Mouse (Mus musculus) thymus, adult 18-20 months (tissue): ENCODE results near the gene Sort1.
"Not testable (repeated sequence)": the region's sequence is repeated elsewhere in the genome, so short reads cannot be mapped to it uniquely, and the experiment has no call there.

Source experiments
- DNase-seq, 2 experiments: peaks; one replicate each; pipeline ENCODE4 v3.0.0; 2022; ENCODE audit warnings: mixed read lengths in 2 of 2

Gene Sort1

GRCm38 (mm10) chr3:108283781-108284601, at the start of gene Sort1:
Gene Sort1 (plus strand): TSS chr3:108284082.
- DNase-seq: peak; percentile 76 to 82

DNA sequence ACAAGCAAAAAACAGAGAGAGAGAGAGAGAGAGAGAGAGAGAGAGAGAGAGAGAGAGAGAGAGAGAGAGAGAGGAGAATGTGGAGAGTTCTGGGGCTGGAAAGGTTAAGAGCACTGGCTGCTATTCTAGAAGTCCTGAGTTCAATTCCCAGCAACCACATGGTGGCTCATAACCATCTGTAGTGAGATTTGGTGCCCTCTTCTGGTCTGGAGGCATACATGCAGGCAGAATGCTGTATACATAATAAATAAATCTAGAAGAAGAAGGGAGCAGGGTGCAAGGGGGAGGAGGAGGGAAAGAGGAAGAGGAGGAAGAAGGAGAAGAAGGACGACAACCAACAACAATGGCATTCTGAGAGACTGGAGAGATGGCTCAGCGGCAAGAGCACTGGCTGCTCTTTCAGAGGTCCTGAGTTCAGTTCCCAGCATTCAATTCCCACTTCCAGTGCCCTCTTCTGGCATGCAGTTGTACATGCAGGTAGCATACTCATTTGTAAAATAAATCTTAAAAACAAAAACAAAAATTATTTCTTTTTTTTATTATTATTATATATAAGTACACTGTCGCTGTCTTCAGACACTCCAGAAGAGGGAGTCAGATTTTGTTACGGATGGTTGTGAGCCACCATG, 46.3 kb upstream of the Sort1 start:
- not testable (repeated sequence) for DNase-seq

- no peak for DNase-seq
Measured at GRCm38 (mm10) chr3:108241243-108241839, 42.5 kb upstream of the Sort1 start.

DNA sequence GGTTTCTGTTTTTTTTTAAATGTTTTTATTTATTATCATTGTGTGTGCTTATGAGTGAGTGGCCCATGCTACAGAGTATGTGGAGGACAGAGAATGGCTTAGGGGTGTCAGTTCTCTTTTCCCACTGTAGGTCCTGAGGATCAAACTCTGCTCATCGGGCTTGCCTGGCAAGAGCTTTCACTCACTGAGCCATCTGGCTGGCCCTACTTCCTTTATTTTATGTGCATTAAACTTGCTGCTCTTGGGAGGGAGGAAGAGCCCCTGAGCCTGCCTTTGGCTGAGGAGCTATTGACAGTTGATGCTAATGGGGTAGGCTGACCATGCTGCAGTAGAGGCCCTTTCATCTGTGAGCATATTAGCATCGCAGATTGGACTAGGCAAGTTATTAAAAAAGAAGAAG, 37.0 kb upstream of the Sort1 start:
- DNase-seq: no peak

- DNase-seq: peak; percentile 89 to 95
Measured at GRCm38 (mm10) chr3:108256719-108257637, 26.9 kb upstream of the Sort1 start, which contains the start of gene Psma5. Gene Psma5 (plus strand): TSS chr3:108256926.

DNA sequence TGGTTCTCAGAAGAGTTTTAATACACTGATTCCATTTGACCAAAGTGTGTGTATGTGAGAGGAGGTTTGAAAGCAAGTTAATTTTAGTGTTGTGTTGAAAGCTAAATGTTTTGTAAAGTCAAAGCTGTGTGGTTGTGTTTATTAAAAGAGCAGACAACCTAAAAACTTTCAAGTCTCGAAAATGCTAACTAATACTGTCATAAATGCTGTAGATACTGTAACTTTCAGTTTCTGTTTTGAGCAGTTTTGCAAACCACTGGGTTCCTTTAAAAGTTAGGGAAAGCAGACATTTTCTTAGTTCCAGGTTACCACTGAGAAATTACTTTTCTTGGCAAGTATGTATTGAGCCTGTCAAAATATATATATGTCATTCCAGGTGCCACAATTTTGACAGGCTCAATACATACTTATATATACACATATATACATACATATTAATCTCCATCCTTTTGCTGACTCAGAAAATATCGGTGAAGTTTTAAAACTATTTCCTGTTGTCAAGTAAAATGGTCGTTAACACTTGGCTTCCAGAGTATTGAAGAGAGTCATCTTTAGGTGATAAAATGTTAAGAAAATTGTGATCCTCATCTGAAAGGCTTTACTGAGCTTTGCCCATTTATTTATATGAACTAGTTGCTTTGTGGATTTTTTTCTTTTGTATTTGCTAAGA, 25.9 kb upstream of the Sort1 start:
- DNase-seq: no peak

DNA sequence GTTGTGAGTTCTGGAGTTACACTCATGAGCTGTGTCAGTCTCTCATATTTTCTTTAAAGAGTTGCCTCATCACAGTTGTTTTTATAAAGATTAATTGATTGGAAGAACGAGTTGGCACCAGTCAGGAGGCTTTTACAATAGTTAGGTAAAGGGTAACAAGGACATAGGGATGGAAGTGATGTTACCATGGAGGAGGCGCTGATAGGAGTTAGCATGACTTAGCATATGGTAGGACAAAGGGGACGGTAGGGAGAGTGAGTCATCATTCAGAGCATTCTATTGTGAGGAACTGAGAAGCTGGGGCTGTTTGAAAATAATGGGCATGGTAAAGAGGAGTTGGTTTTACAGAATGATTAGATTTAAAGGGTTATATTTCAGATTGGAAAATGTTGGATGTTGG, 24.6 kb upstream of the Sort1 start:
- no peak for DNase-seq

DNA sequence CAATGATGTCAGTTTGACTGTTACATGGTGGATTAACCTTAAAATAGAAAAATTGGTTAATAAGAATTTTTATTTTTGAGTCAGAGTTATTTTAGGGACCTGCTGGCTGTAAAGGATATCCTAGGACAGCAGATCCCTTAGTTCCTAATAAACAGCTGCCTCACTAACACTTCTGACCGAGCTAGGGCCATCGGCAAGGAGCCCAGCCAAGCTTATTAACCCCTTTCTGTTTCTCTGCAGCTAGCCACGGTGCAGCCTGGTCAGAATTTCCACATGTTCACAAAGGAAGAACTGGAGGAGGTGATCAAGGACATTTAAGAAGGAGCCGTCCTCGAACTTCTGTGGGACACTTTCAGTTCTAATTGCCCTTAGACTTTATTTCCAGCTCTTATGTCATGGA, 4.4 kb upstream of the Sort1 start:
- DNase-seq: not testable (repeated sequence)

- no peak for DNase-seq
Measured at GRCm38 (mm10) chr3:108282401-108283240, 1.3 kb upstream of the Sort1 start.

GRCm38 (mm10) chr3:108283241-108283561, 681 bp upstream of the Sort1 start:
- DNase-seq: no peak

DNA sequence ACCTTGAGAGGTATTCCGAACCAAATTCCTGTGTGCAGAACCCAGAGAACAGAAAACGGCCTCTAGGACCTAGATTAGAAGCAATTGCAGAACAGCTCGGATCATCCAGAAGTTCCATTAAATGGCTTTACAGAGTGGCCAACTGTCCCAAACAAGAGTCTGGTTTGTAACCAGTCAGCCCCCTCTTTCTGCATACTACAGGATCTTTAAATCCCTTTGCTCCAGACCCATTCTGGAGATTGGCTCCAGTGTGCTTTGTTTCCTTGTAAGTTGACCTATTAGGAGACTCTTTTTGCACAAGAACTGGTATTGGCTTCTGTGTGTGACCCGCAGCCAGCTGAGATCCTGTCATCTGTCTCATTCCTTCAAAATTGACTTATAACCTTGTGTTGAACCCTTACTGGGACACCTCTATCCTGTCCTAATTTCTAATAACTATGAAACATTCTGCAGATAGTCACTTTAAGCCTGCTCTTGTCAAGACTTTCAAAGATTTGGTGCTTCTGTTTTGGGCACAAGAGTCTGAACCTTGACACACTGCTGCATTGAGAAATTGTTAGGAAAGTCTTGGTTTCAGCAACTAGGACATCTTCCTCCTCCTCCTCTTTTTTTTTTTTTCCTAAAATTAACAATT, 1.3 kb downstream of the Sort1 start:
- no peak for DNase-seq

DNA sequence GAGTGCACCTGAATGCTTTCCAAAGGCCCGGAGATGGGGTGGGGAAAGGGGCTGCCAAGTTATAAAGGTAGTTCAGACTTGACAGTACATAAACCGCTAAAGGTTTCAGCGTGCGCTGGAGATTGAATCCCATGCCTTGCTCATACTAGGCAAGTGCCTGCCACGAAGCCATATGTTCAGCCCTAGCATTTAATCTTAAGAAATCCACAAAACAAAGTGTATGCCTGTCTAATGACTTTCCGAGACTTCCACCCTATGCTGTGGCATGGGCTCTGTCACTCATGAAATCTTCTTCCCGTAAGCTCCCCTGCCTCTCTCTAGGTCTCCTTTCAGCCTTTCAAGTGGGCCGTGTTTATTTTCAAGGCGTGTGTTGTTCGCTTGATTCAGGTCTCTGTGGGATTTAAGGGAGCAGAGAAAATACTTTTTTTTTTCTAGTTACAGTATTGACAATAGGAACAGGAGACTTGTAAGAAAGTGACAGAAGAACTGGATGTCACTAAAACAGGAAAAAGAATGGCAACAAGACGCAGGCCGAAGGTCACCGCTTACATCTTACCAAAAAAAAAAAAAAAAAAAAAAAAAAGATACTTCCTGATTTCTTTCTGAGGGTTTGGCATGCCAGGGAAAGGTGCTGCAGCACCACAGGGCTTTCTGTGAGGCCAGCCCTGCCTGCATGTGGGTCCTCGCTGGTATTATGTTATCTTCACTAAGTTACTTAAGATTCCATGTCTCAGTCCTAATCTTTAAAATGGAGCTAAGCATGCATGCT, 3.0 kb downstream of the Sort1 start:
- no peak for DNase-seq

DNA sequence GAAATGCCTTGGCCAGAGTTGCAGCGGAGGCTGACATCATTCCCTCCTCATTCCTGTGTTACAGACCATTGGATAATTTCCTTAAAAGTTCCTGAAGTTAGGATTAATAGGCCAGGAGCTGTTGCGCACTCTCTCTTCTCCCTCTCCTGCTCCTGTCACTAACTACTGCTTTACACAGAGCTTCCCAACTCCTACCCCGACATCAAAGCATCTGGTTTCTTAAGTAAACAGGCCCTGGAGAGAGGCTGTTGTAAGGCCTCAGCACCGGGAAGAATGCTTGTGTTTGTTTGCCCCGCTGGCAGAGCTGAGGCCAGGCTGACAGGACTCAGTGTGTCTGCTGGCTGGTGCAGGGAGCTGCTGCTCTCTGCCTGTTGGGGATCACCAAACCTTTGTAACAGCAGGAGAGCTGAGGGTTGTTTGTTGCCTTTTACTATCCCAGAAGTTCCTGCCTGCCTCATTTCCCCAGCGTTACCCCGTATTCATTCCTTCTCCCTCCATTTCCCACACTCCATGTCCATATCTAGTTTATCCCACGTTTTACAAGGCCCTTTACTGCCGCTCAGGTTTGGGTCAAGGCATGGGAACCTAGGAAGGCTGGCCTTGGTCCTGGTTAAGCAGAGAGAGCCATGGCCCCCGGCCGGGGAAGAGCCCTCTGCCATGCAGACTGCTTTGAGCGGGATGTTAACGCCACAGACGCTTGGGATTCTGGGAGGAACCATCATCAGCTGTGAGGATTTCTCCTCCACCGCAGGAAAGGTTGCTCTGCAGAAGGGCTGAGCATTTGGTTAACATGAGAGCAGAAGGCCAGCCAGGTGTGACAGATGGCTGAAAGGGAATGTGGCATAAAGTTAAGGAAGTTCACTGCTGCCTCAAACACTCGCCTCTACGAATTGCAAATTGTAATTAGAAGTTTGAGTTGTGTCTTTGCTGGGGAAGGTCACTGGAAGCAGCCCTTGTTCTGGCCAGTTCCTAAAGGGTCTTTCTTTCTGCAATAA, 4.2 kb downstream of the Sort1 start:
- DNase-seq: no peak

GRCm38 (mm10) chr3:108289311-108290130, 5.6 kb downstream of the Sort1 start:
- no peak for DNase-seq

DNA sequence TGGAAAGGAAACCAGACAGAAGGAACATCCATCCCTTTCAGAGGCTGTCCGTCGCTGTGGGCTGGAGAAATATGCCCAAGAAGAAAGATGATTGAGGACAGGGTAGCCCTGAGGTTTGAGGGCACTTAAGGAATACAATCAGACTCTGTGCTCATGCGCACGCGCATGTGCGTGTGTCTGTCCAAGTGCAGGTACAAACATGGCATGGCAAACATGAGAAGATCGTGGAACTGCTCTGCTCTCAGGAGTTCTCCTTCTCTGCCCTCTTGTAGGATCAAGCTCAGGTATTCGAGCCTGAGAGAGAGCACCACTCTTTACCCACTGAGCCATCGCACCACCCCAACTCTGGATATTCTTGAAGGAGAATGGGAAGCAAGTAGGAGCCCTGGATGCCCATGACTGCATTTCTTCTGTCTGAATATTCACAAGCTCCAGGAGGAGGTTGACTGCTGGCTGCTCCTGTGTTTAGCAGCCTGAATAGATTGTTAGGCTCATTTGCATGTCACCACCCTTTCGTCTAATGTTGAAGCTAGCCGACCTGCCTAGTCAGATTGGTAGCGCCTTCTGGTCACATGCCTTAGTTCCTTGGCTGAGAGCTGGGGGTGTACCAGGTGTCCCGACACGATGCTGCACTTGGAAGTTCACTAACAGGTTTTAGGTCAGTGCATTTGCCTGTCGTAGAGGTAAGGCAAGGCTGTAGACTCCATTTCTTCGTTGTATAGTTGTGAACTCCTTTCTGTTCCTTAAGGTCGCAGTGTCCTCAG, 7.3 kb downstream of the Sort1 start:
- no peak for DNase-seq

DNA sequence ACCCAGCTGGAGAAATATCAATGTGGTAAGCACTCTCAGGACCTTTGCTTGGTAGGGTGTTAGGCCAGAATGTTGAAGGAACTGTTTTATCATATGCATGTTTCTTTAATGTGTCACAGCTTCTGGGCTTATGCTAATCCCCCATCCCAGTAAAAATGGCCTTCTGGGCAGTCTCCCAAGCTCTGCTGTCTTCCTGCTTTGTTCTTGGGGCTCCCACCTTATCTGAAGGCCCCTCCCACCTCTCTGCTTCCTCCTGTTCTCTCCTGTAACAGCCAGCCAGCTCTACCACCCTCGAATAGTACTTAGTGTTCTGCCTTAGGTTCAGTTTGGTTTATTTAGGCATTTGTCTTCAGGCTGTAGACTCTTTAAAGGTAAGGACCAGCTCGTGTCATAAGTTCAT, 10.5 kb downstream of the Sort1 start:
- DNase-seq: no peak
